Mouse (Mus musculus): ENCODE results near the gene Atad1.

DNA sequence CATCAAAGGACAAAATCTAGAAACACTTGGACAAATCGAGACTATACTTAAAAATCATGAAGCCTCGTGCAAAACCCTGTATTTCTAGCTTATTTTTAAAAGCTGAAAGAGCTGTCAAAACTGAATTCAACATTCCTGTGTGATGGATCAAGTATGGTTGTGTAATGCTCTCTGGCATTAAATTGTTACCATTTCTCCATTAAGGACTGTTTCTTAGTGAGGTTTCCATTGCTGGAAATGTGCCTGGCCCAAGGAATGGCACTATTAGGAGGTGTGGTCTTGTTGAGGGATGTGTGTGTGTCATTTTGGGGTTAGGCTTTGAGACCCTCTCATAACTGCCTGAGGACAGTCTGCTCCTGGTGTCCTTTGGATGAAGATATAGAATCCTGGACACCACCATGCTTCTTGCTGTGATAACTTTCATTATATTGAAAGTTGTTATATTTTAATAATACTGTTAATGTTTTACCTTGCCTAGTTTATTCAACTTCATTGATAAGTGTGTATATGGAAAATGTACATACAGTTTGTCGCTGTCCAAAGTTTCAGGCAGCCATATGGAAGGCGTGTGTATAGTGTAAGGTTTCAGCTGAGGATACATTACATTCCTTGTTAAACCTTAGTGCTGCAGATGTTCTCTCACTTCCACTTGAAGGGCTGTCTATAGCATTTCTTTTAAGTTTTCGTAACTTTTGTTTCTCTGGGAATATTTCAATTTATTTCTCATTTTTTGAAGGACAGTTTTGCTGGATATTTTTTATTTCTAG is 41.9 kb upstream of the Atad1 start:
- TF ChIP-seq GATA1 (IDR thresholded peaks at IDR 0.05; ENCODE audit: low read length) (no peak), TAL1 (IDR thresholded peaks at IDR 0.05; ENCODE audit: low read length) (no peak)
